Mouse (Mus musculus) megakaryocyte, adult 5-6 weeks (primary cell): ENCODE results near the gene Plekhg3. TPM values are rescaled to one million over a fixed set of nuclear protein-coding genes. Genes with fewer than 3 reads are reported as not detected.

Experiments used
- ATAC-seq: 2 replicates; pipeline ENCODE4 v1.8.0; 2016; ENCODE audit warnings: mild to moderate bottlenecking, inconsistent platforms; ENCODE audit not compliant: poor library complexity, severe bottlenecking
- total RNA-seq, 2 experiments: library from RNA; stranded (forward) in 1 of 2; stranded (reverse) in 1 of 2; fragments of 153-499, 151-499 nt in 1 of 2; fragments of 221-1000, 200-1000 nt in 1 of 2; gene quantifications; 2 replicates each; pipeline versions ENCODE4 v1.2.3 to v1.2.4; 2015 to 2017

Plekhg3 gene
- total RNA-seq, 2 experiments from 2014 or later: 44.3 to 46.6 TPM

- no peak for ATAC-seq
Measured at GRCm38 (mm10) chr12:76579806-76580205, 49.1 kb downstream of the Plekhg3 start.

DNA sequence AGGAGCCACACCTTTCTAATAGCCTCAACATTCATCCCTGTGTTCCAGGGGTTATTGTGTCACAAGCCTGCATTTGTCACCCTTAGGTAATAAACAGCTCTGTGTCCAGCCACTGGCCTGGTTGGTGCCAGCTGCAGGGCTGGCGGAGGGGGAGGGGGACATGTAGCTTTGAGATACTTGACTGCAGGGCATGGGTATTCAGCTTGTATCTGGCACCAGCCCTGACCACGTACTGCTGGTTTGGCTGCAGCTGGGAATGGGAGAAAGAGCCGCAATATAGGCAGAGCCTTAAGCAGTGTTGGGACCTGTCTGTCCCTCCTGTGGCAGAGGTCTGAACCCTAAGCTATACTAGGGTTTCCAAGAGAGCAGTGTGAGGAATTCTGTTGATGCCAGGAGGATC is 51.4 kb downstream of the Plekhg3 start:
- ATAC-seq: no peak

- ATAC-seq: peak; percentile 41
Measured at GRCm38 (mm10) chr12:76582841-76583240, 52.1 kb downstream of the Plekhg3 start.

GRCm38 (mm10) chr12:76583454-76583853 is 52.8 kb downstream of the Plekhg3 start:
- no peak for ATAC-seq

DNA sequence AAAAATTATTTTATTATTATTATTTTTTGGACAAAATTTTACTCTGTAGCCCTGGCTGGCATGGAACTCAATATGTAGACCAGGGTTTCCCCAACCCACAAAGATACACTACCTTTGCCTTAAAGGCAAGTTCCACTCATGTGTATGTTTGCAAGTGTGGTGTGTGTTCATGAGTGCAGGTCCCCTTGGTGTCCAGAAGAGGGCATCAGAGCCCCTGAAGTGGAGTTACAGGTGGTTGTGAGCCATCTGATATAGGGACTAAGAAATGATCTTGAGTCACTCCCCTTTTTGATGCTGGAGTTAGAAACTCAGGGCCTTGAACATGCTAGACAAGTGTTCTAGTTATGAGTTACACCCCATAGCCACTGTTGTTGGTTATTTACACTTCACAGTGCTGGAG is 54.3 kb downstream of the Plekhg3 start:
- ATAC-seq: no peak

- no peak for ATAC-seq
Measured at GRCm38 (mm10) chr12:76587357-76587756, 56.7 kb downstream of the Plekhg3 start.

DNA sequence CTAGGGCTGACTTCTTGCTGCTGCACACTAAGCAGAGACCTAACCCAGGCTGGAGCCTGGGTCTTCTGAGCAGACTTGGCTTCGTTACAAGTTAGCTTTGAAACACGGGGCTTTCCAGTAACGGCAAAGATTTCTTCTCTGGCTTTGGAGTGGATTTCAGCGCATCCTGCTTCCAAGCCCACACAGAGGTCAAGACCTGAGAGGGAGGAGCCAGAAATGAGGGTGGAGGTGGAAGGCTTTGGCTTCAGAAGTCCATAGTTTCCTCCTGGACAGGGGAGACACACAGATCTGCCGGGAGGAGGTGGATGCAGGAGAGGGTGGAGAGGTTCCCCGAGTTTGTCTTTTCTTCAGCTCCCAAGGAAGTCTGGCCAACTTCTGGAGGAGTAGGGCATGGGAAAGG is 58.8 kb downstream of the Plekhg3 start:
- no peak for ATAC-seq

DNA sequence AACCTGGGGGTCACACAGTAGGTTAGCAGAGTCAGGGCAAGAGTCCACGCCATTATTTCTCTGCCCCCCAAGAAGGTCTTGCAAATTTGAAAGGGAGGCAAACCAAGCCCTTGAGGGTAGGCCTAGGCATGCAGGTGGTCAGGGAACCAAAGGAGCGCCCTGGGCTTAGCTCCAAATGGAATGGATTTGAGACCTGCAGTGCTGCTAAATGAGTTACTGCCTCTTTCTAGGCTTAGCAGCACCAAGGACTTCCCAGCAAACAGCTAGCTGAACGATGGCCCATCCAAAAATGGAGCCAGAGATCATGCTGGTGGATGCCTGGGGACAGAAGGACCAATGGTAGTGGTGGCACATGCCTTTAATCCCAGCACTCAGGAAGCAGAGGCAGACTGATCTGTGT is 60.3 kb downstream of the Plekhg3 start:
- no peak for ATAC-seq

GRCm38 (mm10) chr12:76592213-76592612 is 61.5 kb downstream of the Plekhg3 start:
- ATAC-seq: no peak

- no peak for ATAC-seq
Measured at GRCm38 (mm10) chr12:76593254-76593653, 62.6 kb downstream of the Plekhg3 start.

GRCm38 (mm10) chr12:76593839-76594322 is 63.2 kb downstream of the Plekhg3 start:
- peak; percentile 81 for ATAC-seq

DNA sequence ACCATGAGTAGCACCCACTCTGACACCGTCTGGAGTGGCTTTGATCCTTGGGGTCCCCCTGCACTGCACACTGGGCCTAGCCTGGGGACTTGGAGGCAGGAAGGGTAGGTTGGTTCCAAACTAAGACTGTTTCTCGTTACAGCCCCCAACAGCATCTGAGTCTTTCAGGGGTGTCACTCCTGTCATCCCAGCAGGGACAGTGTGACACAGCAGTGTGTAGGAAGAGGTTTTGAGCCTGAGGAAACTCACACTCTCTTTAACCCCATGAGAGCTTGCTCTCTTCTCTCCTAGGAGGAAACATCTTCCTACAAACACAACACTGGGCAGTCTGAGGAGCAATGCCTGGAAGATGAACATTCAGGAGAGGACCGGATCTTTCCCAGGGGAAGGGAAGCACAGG is 63.9 kb downstream of the Plekhg3 start:
- ATAC-seq: no peak

GRCm38 (mm10) chr12:76595830-76596229 is 65.1 kb downstream of the Plekhg3 start:
- no peak for ATAC-seq

- peak; percentile 49 for ATAC-seq
Measured at GRCm38 (mm10) chr12:76596292-76597023, 65.8 kb downstream of the Plekhg3 start.

DNA sequence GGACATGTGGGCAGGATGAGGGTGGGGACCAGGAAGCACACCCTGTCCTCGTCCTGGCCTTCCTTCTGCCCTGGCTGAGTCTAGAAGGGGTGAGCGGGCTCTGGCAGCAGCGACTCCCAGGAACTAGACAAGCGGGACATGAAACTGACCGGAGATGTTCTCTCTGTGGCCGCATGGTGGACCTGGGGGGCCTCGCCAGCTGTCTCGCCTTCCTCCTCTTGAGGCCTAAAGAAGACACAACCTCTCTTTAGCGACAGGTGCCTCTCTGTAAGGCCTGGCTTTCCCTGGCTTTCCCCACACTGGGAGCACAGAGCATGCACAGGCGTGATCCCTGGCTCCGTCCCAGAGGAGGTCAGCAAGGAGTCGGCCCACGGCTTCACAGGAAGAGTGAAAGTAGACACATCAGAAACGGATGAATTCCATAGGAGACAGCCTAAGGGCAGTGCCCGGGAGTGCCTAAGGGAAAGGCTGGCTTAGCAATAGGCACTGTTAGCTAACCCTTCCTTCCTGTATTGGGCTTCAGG is 66.9 kb downstream of the Plekhg3 start:
- no peak for ATAC-seq

GRCm38 (mm10) chr12:76598196-76598928 is 67.7 kb downstream of the Plekhg3 start:
- ATAC-seq: no peak

- ATAC-seq: no peak
Measured at GRCm38 (mm10) chr12:76603779-76604178, 73.1 kb downstream of the Plekhg3 start.

GRCm38 (mm10) chr12:76604546-76604945 is 73.9 kb downstream of the Plekhg3 start:
- ATAC-seq: no peak

DNA sequence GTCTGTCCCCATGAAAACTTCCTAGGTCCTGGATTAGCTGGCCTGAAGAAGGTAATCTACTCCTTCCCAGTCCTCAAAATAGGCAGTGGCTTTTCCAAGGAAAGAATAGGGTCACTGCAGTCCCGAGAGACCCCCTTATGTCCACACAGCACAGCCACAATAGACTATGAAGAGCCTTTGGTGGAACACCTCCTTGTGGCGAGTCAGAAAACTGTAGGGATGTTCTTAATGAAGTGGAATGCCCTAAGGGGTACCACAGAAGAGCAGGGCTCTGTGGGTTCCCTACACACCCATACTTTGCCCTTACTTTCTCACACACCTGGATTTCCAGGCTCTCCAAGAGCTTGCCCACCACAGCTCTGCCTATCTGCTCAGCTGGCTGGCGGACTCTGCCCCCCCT is 75.1 kb downstream of the Plekhg3 start:
- no peak for ATAC-seq

- ATAC-seq: no peak
Measured at GRCm38 (mm10) chr12:76608241-76608640, 77.5 kb downstream of the Plekhg3 start.

DNA sequence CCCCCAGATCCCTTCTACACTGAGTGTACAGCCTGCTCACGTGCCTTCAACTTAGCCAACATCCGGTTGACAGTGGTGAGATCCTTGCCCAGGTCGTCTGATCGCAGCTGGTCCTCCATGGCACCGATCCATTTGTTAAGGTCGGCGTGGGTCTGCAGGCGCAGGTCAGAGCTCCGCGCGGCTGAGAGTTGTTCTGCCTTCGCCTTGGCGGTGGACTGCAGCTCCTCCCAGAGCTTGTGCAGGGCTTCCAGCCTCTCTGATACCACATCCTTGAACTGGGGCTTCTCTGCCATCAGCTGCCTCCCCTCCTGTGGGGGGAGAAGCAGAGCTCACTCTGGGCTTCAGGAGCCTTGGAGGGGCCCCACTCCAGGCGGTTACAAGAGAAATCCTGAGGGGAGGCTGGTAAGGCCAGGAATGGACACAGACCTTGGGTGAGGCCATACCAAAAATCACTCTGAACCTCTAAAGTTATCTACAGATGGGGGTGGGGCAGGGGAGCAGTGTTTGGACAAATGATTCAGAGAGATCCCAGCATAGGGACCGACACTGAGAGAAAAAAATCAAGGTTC is 78.4 kb downstream of the Plekhg3 start:
- ATAC-seq: no peak

- no peak for ATAC-seq
Measured at GRCm38 (mm10) chr12:76612621-76613020, 81.9 kb downstream of the Plekhg3 start.
